Mouse (Mus musculus) intestine, postnatal 0 days (tissue): ENCODE measurements around the gene Stx7. TPM values are rescaled to one million over a fixed set of nuclear protein-coding genes. Genes with fewer than 3 reads are reported as not detected.

Experiments
- ATAC-seq: fragments of 200-750 bp; cut with Nextera tagmentation; 2 replicates; pipeline ENCODE4 v1.8.0; 2017; ENCODE audit warnings: mild to moderate bottlenecking, moderate TSS enrichment, moderate library complexity
- H3K27ac ChIP-seq: fragments of 300-500 bp; sonication (generic); 2 replicates; pipeline ENCODE4 v1.5.1; 2014; ENCODE audit warnings: mild to moderate bottlenecking, low read depth, low read length, moderate library complexity
- H3K27me3 ChIP-seq: fragments of 300-500 bp; sonication (generic); replicated peaks from 2 replicates; pipeline ENCODE4 v1.6.1; 2014; ENCODE audit warnings: low read length, mixed read lengths; ENCODE audit not compliant: control insufficient read depth, insufficient read depth
- H3K36me3 ChIP-seq: fragments of 300-500 bp; sonication (generic); 2 replicates; pipeline ENCODE4 v1.6.1; 2014; ENCODE audit warnings: mild to moderate bottlenecking, moderate library complexity; ENCODE audit not compliant: control insufficient read depth, insufficient read depth
- H3K4me1 ChIP-seq: fragments of 300-500 bp; sonication (generic); replicated peaks from 2 replicates; pipeline ENCODE4 v1.6.1; 2014; ENCODE audit warnings: antibody characterized with exemption, low read length, mixed read lengths; ENCODE audit not compliant: control insufficient read depth, insufficient read depth
- H3K4me2 ChIP-seq: fragments of 300-500 bp; sonication (generic); replicated peaks from 2 replicates; pipeline ENCODE4 v1.6.1; 2014; ENCODE audit warnings: low read depth, mild to moderate bottlenecking, moderate library complexity
- H3K4me3 ChIP-seq: fragments of 300-500 bp; sonication (generic); 2 replicates; pipeline ENCODE4 v1.5.1; 2014; ENCODE audit warnings: low read depth, low read length
- H3K9ac ChIP-seq: fragments of 300-500 bp; sonication (generic); 2 replicates; pipeline ENCODE4 v1.6.1; 2014; ENCODE audit warnings: mild to moderate bottlenecking, low read depth, low read length
- H3K9me3 ChIP-seq: fragments of 300-500 bp; sonication (generic); 2 replicates; pipeline ENCODE4 v1.6.1; 2016; ENCODE audit warnings: mixed run types; ENCODE audit not compliant: control insufficient read depth
- CTCF ChIP-seq: sonication (generic); IDR thresholded peaks from 2 replicates; pipeline ENCODE4 v1.5.1; 2016; ENCODE audit warnings: low read depth, mild to moderate bottlenecking, control low read depth, antibody characterized with exemption, moderate library complexity
- WGBS: fragments of 180-500 bp; shearing (Covaris S2); extraction: QIAGEN DNeasy Blood & Tissue Kit; methylation state at CpG from one replicate; pipeline ENCODE4 v1.1.7; 2014; 5-methylcytosine and 5-hydroxymethylcytosine counted together
- polyA plus RNA-seq: library from polyadenylated mRNA; unstranded; fragments of >200 nt; fragmentation: Nextera tagmentation; extraction: Ambion mirVana; gene quantifications from 2 replicates; pipeline ENCODE4 v1.2.1, GENCODE M21; 2015

Gene Stx7
- polyA plus RNA-seq, 1 experiment from 2014 or later, result 171 TPM

GRCm38 (mm10) chr10:24164137-24164908 is 15.2 kb downstream of the Stx7 start:
- Histone ChIP-seq H3K9ac (no peak overlapping the region), H3K4me2 (0 out of 2 replicates have a peak overlapping the region, but pooled peaks have one; percentile 6), H3K27ac (peak overlapping the region; percentile 46; the same call in 1 of the 2 replicates), H3K4me3 (no peak overlapping the region), H3K4me1 (peaks cover 12% of the 10 kb centered on the region), H3K27me3 (no peaks in the 10 kb centered on the region), H3K9me3 (no peaks in the 10 kb centered on the region), H3K36me3 (peaks cover 4% of the 10 kb centered on the region; the same call in 1 of the 2 replicates)
- peak; percentile 82 for ATAC-seq
- TF ChIP-seq CTCF, result no peak
- WGBS, result 28% methylated on average over 11 of the region's 11 CpGs

DNA sequence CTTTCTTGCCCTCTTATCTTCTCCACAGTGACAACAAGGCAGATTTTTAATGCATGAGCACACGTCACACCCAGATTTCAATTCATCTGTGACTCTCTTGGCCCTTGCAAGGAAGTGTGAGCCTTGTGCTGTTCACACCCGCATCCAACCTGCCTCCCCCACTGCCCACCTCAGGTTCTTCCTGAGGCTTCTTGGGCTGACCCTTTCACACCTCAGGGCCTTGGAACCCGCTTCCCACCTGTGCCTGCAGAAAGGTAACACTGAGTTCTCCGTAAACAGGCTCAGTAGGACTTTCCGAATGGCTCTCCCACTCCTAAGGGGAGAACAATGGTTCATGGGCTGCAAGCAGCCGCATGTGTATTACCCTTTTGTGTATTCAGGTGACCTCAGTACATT is 15.8 kb downstream of the Stx7 start:
- 64% methylated on average over 6 of the region's 6 CpGs for WGBS
- H3K36me3 ChIP-seq, result no peaks in the 10 kb centered on the region
- no peaks in the 10 kb centered on the region for H3K9me3 ChIP-seq
- no peak for TF ChIP-seq CTCF
- H3K4me1 ChIP-seq, result peaks cover 8% of the 10 kb centered on the region
- H3K4me3 ChIP-seq, result no peak overlapping the region
- H3K9ac ChIP-seq, result no peak overlapping the region
- 0 out of 2 replicates have a peak overlapping the region, but pooled peaks have one; percentile 6 for H3K4me2 ChIP-seq
- peak; percentile 21; the same call in 1 of the 2 replicates for ATAC-seq
- peak overlapping the region; percentile 46; the same call in 1 of the 2 replicates for H3K27ac ChIP-seq
- no peaks in the 10 kb centered on the region for H3K27me3 ChIP-seq

GRCm38 (mm10) chr10:24165526-24166055 is 16.5 kb downstream of the Stx7 start:
- TF ChIP-seq CTCF, result no peak
- no peaks in the 10 kb centered on the region for H3K9me3 ChIP-seq
- H3K9ac ChIP-seq, result 0 out of 2 replicates have a peak overlapping the region, but pooled peaks have one; percentile 11
- ATAC-seq, result no peak
- H3K4me2 ChIP-seq, result no peak overlapping the region
- no peak overlapping the region for H3K4me3 ChIP-seq
- no peaks in the 10 kb centered on the region for H3K36me3 ChIP-seq
- no peaks in the 10 kb centered on the region for H3K27me3 ChIP-seq
- H3K4me1 ChIP-seq, result peaks cover 6% of the 10 kb centered on the region
- no peak overlapping the region for H3K27ac ChIP-seq
- 57% methylated on average over 1 of the region's 1 CpGs for WGBS

DNA sequence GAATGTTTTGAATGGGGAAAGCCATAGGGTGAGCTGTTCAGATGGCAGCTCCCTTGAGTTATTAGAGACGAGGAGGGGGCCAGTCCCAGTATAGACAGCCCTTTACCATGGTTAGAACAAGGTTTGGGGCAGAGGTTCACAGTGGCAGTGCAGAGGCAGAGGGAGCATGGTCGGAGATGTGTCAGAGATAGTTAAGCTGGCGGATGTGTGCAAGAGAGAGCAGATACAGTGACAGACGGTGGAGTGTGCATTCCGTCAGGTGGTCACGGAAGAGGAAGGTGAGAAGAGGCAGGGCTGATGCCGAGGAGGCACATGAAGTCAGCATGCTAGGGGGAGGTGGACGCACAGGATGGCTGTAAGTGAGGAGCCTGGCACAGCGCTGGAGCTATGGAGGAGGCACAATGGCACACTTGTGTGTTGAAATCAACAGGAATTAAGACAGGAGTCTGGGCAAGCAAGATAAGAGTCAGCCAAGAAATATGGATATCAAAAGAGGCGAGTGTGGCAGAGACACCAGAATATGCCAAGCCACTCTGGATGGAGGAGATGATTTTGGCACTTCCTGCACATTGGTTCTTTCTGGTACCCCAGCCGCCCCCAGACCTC is 19.0 kb downstream of the Stx7 start:
- H3K4me2 ChIP-seq, result no peak overlapping the region
- no peaks in the 10 kb centered on the region for H3K27me3 ChIP-seq
- WGBS, result 82% methylated on average over 11 of the region's 11 CpGs
- H3K36me3 ChIP-seq, result no peaks in the 10 kb centered on the region
- H3K9ac ChIP-seq, result no peak overlapping the region
- H3K4me3 ChIP-seq, result no peak overlapping the region
- no peak for ATAC-seq
- TF ChIP-seq CTCF, result no peak
- no peak overlapping the region for H3K27ac ChIP-seq
- peaks cover 6% of the 10 kb centered on the region for H3K4me1 ChIP-seq
- no peaks in the 10 kb centered on the region for H3K9me3 ChIP-seq

DNA sequence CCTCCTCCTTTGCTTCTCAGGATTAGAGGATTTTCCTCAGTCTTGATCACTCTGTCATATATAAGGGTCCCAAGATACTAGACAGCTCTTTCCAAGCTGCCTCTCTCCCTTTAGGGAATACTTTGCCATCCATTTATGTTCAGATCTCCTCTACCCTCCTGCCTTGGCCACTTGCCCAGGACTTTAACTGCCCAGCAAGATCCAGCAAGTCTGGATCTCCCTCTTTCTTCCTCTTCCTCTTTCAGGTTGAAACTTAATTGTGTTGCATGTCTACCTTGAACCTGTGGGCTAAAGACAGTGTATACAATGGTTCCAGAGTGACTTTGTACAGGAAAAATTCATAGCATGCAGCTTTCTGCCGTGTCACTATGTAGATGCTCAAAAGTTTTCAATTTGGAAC is 19.8 kb downstream of the Stx7 start:
- ATAC-seq, result no peak
- Histone ChIP-seq H3K9me3 (no peaks in the 10 kb centered on the region), H3K4me3 (no peak overlapping the region), H3K27ac (no peak overlapping the region), H3K4me1 (peaks cover 6% of the 10 kb centered on the region), H3K36me3 (no peaks in the 10 kb centered on the region), H3K27me3 (no peaks in the 10 kb centered on the region), H3K9ac (no peak overlapping the region), H3K4me2 (no peak overlapping the region)
- 85% methylated on average over 1 of the region's 1 CpGs for WGBS
- TF ChIP-seq CTCF, result no peak

DNA sequence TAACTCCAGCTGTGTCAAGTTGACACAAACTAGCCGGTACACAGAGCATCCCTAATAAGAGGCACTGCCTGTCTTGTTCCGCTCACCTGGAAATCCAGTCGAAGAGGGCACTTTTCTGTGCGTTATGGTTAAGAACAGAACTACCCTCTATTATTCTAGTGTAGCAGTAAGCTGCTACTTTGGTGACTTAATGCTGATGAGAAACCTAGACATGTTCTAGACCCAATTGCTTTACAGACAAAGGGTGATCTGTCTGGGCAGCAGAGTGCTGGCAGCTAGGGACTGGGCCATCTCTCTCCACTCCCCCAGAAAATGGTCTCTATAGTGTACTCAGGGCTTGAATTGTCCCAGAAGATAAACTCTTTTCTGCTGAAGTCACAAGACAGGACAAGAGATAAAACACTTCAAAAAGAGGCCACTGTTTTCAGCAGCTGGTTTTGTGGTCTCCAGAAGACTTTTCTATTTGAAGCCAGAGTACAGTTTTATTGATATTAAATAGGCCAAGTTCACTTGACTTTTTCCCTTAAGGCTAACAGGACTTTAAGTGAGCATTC is 22.9 kb downstream of the Stx7 start:
- WGBS, result 90% methylated on average over 4 of the region's 4 CpGs
- no peak overlapping the region for H3K27ac ChIP-seq
- no peaks in the 10 kb centered on the region for H3K27me3 ChIP-seq
- no peak overlapping the region for H3K4me3 ChIP-seq
- H3K9me3 ChIP-seq, result no peaks in the 10 kb centered on the region
- ATAC-seq, result no peak
- no peak for TF ChIP-seq CTCF
- H3K36me3 ChIP-seq, result 0 out of 2 replicates have a peak, but pooled peaks cover 6% of the 10 kb centered on the region
- no peak overlapping the region for H3K4me2 ChIP-seq
- H3K4me1 ChIP-seq, result no peaks in the 10 kb centered on the region
- no peak overlapping the region for H3K9ac ChIP-seq
